Mouse (Mus musculus) spleen, adult 2 months (tissue): Measurements from ENCODE around the gene Ablim1. TPM values are rescaled to one million over a fixed set of nuclear protein-coding genes. Genes with fewer than 3 reads are reported as not detected.

Experiments
- DNase-seq, 2 experiments: peaks; one replicate each; pipeline versions ENCODE4 v3.0.0 to v3.0.0-alpha.2; 2012 to 2021; ENCODE audit warnings: low spot score in 2 of 2, low read depth in 1 of 2
- H3K27ac ChIP-seq: fragments of 200-500 bp; 2 replicates; pipeline ENCODE4 v1.5.1; 2012; ENCODE audit warnings: low read length, inconsistent platforms; ENCODE audit not compliant: insufficient read depth
- H3K27me3 ChIP-seq: fragments of 200-500 bp; 2 replicates; pipeline ENCODE4 v1.6.1; 2012; ENCODE audit warnings: mild to moderate bottlenecking, moderate library complexity, low read length, inconsistent platforms; ENCODE audit not compliant: control insufficient read depth, insufficient read depth
- H3K36me3 ChIP-seq: fragments of 200-500 bp; 2 replicates; pipeline ENCODE4 v1.6.1; 2012; ENCODE audit warnings: mild to moderate bottlenecking, low read length, inconsistent platforms; ENCODE audit not compliant: control insufficient read depth, insufficient read depth
- H3K4me1 ChIP-seq: fragments of 200-500 bp; 2 replicates; pipeline ENCODE4 v1.6.1; 2011; ENCODE audit warnings: inconsistent platforms; ENCODE audit not compliant: control insufficient read depth, insufficient read depth, insufficient read length
- H3K4me3 ChIP-seq: fragments of 200-500 bp; 2 replicates; pipeline ENCODE4 v1.5.1; 2011; ENCODE audit warnings: mild to moderate bottlenecking, inconsistent platforms; ENCODE audit not compliant: insufficient read depth, insufficient read length; ENCODE audit errors: extremely low read depth
- CTCF ChIP-seq: fragments of 200-500 bp; IDR thresholded peaks from 2 replicates; pipeline ENCODE4 v1.5.1; 2011; ENCODE audit warnings: mild to moderate bottlenecking, inconsistent platforms; ENCODE audit not compliant: insufficient read depth, insufficient read length, insufficient replicate concordance; ENCODE audit errors: extremely low read depth
- POLR2A ChIP-seq: fragments of 200-500 bp; IDR thresholded peaks from 2 replicates; pipeline ENCODE4 v1.6.1; 2011; ENCODE audit warnings: low read depth, low read length, inconsistent platforms
- WGBS: fragments of 180-500 bp; shearing (Covaris S2); methylation state at CpG from one replicate; pipeline ENCODE4 v1.1.7; 2018; 5-methylcytosine and 5-hydroxymethylcytosine counted together
- polyA plus RNA-seq: library from polyadenylated mRNA; depleted of rRNA; stranded (reverse); fragments of >200 nt; gene quantifications from 2 replicates; pipeline ENCODE4 v1.2.3, GENCODE M21; 2012

Ablim1 gene
- polyA plus RNA-seq, 1 experiment = 53.8 TPM

DNA sequence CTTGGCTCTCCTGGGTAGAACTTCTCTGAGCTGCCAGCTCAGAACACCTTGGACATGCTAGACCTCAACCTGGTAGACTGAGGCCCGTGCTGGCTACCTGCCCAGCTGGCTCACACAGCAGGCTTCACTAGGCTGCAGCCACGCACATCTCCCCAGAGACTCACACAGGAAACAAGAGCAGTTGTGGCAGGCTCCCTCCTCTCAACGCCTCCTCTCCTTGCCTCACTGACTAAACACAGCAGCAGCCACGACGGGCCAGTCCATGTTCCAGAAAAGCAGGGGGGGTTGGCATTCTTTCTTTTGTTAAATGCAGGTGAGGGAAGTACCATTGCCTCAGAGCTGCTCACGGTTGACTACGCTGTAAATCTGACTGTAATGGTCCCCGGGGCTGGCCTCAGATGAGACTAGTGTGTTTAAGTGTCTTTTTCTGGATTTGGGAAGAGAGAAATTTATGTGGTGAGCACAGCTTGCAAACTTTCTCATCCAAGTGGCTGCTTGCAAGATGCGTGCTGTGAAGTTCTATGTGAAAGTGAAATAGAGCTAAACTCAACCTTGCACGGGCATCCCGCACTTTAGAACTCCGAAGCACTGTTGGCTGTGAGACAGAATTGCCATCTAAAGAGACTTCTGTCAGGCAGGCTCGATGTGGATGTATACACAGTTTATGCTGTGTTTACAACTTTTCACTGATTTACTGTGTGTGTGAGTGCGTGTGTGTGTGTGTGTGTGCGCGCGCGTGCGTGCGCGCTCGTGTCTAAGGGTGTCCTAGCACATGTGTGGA lies 195.7 kb downstream of the Ablim1 start:
- DNase-seq = peak; percentile 91 to 92
- Histone ChIP-seq H3K27me3 (no peaks in the 10 kb centered on the region), H3K36me3 (peaks cover 7% of the 10 kb centered on the region; the same call in 1 of the 2 replicates), H3K4me1 (peaks cover 27% of the 10 kb centered on the region; the same call in 1 of the 2 replicates), H3K27ac (peak overlapping the region; percentile 98), H3K4me3 (peak overlapping the region; percentile 81)
- TF ChIP-seq POLR2A = peak; percentile 93
- no peak for TF ChIP-seq CTCF
- WGBS = 10% methylated on average over 22 of the region's 22 CpGs

DNA sequence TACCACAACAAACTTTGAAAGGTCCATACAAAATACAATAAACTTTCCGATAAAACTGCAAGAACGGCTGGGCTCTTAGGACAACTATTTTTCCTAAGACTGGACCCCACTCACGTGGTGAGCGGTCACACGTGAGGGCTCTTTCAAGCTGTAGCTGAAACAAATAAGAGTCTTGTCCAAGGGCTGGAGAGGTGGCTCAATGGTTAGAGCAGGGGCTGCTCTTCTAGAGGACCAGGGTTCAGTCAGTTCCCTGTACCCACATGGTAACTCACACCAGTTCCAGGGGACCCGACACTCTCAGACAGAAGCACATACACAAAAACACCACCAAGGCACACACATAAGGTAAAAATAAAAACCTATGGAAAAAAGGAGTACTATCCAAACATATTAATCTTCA lies 197.0 kb downstream of the Ablim1 start:
- H3K27me3 ChIP-seq = no peaks in the 10 kb centered on the region
- TF ChIP-seq CTCF (no peak), POLR2A (no peak)
- H3K4me1 ChIP-seq = peaks cover 19% of the 10 kb centered on the region; the same call in 1 of the 2 replicates
- DNase-seq = no peak
- WGBS = 16% methylated on average over 6 of the region's 6 CpGs
- peak overlapping the region; percentile 98 for H3K27ac ChIP-seq
- H3K36me3 ChIP-seq = peaks cover 7% of the 10 kb centered on the region; the same call in 1 of the 2 replicates
- peak overlapping the region; percentile 81 for H3K4me3 ChIP-seq

DNA sequence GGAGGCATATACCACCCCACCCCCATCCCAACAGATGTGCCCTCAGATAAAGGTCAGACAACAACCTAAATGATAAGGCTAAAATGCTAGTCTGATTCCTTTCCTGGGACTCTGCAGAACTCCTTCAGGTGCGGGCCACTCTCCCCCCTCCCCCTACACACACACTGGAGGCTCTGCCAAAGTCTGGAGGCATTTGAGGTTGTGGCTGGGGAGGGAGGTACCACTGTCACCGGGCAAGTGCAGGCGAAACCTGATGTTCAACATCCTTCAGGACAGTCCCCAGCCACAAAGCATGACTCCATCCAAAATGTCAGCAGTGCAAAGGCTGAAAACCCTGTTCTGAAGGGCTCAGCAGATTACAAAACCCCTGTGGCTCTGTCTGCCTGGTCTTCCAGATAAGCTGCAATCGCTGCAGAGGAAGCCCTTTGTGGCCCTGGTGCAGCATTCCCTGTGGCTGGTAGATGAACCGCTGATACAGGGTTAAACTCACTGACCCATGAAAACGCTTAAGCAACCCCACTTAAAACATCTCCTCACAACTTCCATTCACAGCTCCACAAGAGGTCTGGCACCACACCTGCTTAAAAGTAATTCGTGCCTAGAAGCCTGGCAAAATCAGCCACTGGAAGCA lies 197.7 kb downstream of the Ablim1 start:
- WGBS = 5% methylated on average over 7 of the region's 7 CpGs
- DNase-seq = no peak
- Histone ChIP-seq H3K4me1 (peaks cover 15% of the 10 kb centered on the region; the same call in 1 of the 2 replicates), H3K4me3 (peak overlapping the region; percentile 81), H3K27me3 (no peaks in the 10 kb centered on the region), H3K36me3 (peaks cover 7% of the 10 kb centered on the region; the same call in 1 of the 2 replicates), H3K27ac (peak overlapping the region; percentile 98)
- no peak for TF ChIP-seq CTCF
- TF ChIP-seq POLR2A = no peak

DNA sequence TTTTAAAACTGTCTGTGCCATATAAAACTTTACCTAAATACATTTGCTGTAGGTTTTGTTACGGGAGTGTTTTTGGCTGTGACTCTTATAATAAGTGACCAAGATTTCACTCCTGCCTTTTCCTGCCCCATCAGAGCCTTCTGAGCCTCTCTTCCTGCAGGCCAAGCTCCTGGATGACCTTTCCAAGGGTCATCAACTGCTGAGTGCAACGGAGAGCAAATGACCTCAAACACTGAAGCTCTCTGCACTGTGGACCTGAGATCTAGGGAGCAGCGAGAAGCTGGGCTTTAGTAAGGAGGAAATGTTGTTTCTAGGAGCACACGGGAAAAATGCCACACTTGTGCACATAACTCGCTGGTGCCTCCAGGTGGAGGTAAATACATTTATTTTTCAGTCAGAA lies 199.0 kb downstream of the Ablim1 start:
- H3K27ac ChIP-seq = peak overlapping the region; percentile 98
- 66% methylated on average over 5 of the region's 5 CpGs for WGBS
- H3K4me3 ChIP-seq = no peak overlapping the region
- H3K27me3 ChIP-seq = no peaks in the 10 kb centered on the region
- DNase-seq = no peak
- peaks cover 7% of the 10 kb centered on the region; the same call in 1 of the 2 replicates for H3K36me3 ChIP-seq
- H3K4me1 ChIP-seq = peaks cover 14% of the 10 kb centered on the region; the same call in 1 of the 2 replicates
- TF ChIP-seq CTCF (no peak), POLR2A (no peak)

DNA sequence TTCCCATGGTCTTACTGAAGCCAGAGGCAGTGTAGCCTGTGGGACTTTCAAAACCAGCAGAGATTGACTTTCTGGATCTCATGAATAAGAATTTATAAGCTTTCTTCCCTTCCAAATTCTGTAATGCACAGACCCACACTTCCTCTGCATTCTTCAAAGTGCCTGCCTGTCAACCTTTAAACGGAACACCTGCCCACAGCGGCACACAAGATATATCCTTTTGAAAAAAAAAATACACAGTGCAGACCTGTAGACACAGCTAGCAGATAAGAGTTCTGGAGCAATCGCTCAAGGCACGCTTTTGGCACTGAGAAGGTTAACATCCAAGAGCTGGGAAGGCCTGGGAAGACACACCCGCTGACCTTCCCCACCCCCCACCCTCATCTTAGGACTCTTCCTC lies 199.8 kb downstream of the Ablim1 start:
- 54% methylated on average over 5 of the region's 5 CpGs for WGBS
- Histone ChIP-seq H3K27ac (peak overlapping the region; percentile 53), H3K36me3 (peaks cover 7% of the 10 kb centered on the region; the same call in 1 of the 2 replicates), H3K4me3 (no peak overlapping the region), H3K27me3 (no peaks in the 10 kb centered on the region), H3K4me1 (peaks cover 14% of the 10 kb centered on the region; the same call in 1 of the 2 replicates)
- no peak for DNase-seq
- TF ChIP-seq CTCF = no peak
- no peak for TF ChIP-seq POLR2A

DNA sequence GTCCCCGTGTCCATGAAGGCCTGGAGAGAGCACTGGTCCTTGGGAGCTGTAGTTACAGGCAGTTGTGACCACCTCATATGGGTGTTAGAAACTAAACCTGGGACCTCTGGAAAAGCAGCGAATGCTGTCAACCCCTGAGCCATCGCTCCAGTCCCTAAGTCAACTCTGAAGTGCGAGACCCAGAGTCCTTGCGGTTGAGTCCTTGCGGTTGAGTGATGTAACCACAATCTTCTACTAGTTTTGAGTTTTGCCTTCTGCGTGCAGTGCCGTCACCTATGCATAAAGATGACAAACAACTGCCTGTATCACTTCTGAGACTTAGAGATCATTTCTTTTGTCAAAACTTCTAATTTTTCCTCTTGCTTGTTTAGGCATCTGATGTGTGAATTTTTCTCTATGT lies 200.7 kb downstream of the Ablim1 start:
- Histone ChIP-seq H3K27me3 (no peaks in the 10 kb centered on the region), H3K36me3 (peaks cover 10% of the 10 kb centered on the region), H3K4me3 (no peak overlapping the region), H3K27ac (peak overlapping the region; percentile 4; the same call in 1 of the 2 replicates), H3K4me1 (peaks cover 11% of the 10 kb centered on the region; the same call in 1 of the 2 replicates)
- 67% methylated on average over 8 of the region's 8 CpGs for WGBS
- TF ChIP-seq CTCF (no peak), POLR2A (no peak)
- DNase-seq = no peak

DNA sequence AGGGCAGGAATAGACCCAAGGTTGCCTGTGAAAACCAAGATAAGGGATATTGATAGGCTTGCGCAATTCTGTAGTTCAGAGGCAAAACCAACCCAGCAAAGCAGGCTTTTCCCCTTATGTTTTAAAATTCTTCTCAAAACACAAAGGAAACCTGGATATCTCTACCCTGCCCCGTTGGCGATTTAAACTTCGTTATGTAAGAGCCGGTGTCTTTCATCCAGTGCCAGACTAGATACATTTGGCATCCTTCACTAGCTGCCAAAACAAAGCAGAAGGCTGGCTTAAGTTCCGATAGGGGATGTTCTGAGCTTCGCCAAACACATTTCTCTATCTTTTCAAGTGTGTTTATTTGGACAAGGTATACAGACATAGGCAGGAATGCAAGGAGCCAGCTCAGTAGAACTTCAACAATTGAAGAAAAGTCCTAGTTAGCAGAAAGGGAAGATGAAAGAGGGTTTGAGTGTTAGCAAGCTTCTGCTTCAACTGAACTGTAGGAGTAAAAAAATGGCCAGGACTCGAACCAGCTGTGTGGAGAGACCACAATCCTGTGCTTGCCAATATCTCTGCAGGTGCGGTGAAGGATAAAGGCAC lies 201.8 kb downstream of the Ablim1 start:
- WGBS = 49% methylated on average over 9 of the region's 9 CpGs
- peaks cover 11% of the 10 kb centered on the region; the same call in 1 of the 2 replicates for H3K4me1 ChIP-seq
- TF ChIP-seq CTCF = no peak
- TF ChIP-seq POLR2A = no peak
- H3K27me3 ChIP-seq = no peaks in the 10 kb centered on the region
- peak overlapping the region; percentile 41 for H3K27ac ChIP-seq
- DNase-seq = no peak
- H3K36me3 ChIP-seq = peaks cover 12% of the 10 kb centered on the region
- H3K4me3 ChIP-seq = no peak overlapping the region
